Mouse (Mus musculus): ENCODE measurements at regions not wholly inside any gene's neighbourhood (a gene's known extent, or its start where the extent isn't known, plus 50 kb on each side); places are given as distances from the start of the nearest gene placed in this dataset.

GRCm38 (mm10) chr17:60372206-60372605 is 1359.0 kb upstream of the Nudt12 start:
- no peak for DNase-seq (ENCODE audit: low spot score in 2 of 2)

GRCm38 (mm10) chr17:60355411-60355810 is 1342.2 kb upstream of the Nudt12 start:
- no peak for DNase-seq (ENCODE audit: low spot score in 2 of 2)

GRCm38 (mm10) chr17:60344656-60345055 is 1331.5 kb upstream of the Nudt12 start:
- no peak for DNase-seq (ENCODE audit: low spot score in 2 of 2)

GRCm38 (mm10) chr17:60337680-60338079 is 1324.5 kb upstream of the Nudt12 start:
- DNase-seq (ENCODE audit: low spot score in 2 of 2), result no peak

- peak; percentile 2 to 4 for DNase-seq (ENCODE audit: low spot score in 2 of 2)
These were observed 1307.9 kb upstream of the Nudt12 start for GRCm38 (mm10) chr17:60321046-60321445.

All from left cerebral cortex, adult 9 months (tissue).